Mouse (Mus musculus) lung, postnatal 0 days (tissue): ENCODE results near the gene Chrna1. TPM values are rescaled to one million over a fixed set of nuclear protein-coding genes. Genes with fewer than 3 reads are reported as not detected.

Experiments used
- ATAC-seq: fragments of 200-750 bp; cut with Nextera tagmentation; 2 replicates; pipeline ENCODE4 v1.8.0; 2017; ENCODE audit warnings: moderate library complexity
- DNase-seq: peaks from one replicate; pipeline ENCODE4 v3.0.0-alpha.2; 2016; ENCODE audit warnings: low spot score
- H3K27ac ChIP-seq: fragments of 300-500 bp; sonication (generic); 2 replicates; pipeline ENCODE4 v1.5.1; 2014; ENCODE audit warnings: antibody characterized with exemption, mild to moderate bottlenecking, low read length, mixed read lengths
- H3K27me3 ChIP-seq: fragments of 300-500 bp; sonication (generic); replicated peaks from 2 replicates; pipeline ENCODE4 v1.6.1; 2014; ENCODE audit warnings: low read length, mixed read lengths; ENCODE audit not compliant: insufficient read depth
- H3K36me3 ChIP-seq: fragments of 300-500 bp; sonication (generic); 2 replicates; pipeline ENCODE4 v1.6.1; 2014; ENCODE audit warnings: low read length, mixed read lengths; ENCODE audit not compliant: insufficient read depth
- H3K4me1 ChIP-seq: fragments of 300-500 bp; sonication (generic); 2 replicates; pipeline ENCODE4 v1.6.1; 2014; ENCODE audit warnings: antibody characterized with exemption, low read depth, low read length, mixed read lengths; ENCODE audit not compliant: insufficient read depth
- H3K4me2 ChIP-seq: fragments of 300-500 bp; sonication (generic); replicated peaks from 2 replicates; pipeline ENCODE4 v1.6.1; 2014; ENCODE audit warnings: low read depth, mild to moderate bottlenecking, low read length, moderate library complexity, mixed read lengths
- H3K4me3 ChIP-seq: fragments of 300-500 bp; sonication (generic); 2 replicates; pipeline ENCODE4 v1.5.1; 2014; ENCODE audit warnings: low read depth, low read length
- H3K9ac ChIP-seq: fragments of 300-500 bp; sonication (generic); replicated peaks from 2 replicates; pipeline ENCODE4 v1.6.1; 2014; ENCODE audit warnings: low read depth, mild to moderate bottlenecking
- H3K9me3 ChIP-seq: fragments of 300-500 bp; sonication (generic); 2 replicates; pipeline ENCODE4 v1.6.1; 2016; ENCODE audit warnings: low read length, mixed read lengths
- CTCF ChIP-seq: IDR thresholded peaks from 2 replicates; pipeline ENCODE4 v1.5.1; 2016; ENCODE audit warnings: antibody characterized with exemption, mild to moderate bottlenecking
- EP300 ChIP-seq: IDR thresholded peaks from 2 replicates; pipeline ENCODE4 v1.6.1; 2016; ENCODE audit warnings: antibody characterized with exemption, mild to moderate bottlenecking, control low read depth
- WGBS: fragments of 180-500 bp; shearing (Covaris S2); extraction: QIAGEN DNeasy Blood & Tissue Kit; methylation state at CpG from one replicate; pipeline ENCODE4 v1.1.7; 2014; 5-methylcytosine and 5-hydroxymethylcytosine counted together
- polyA plus RNA-seq: library from polyadenylated mRNA; unstranded; fragments of >200 nt; fragmentation: Nextera tagmentation; extraction: Ambion mirVana; gene quantifications from 2 replicates; pipeline ENCODE4 v1.2.1, GENCODE M21; 2015

Chrna1 gene
- polyA plus RNA-seq, 1 experiment from 2014 or later = 0.12 TPM

GRCm38 (mm10) chr2:73612367-73612914 lies 32.3 kb upstream of the Chrna1 start:
- H3K27ac ChIP-seq = no peak overlapping the region
- no peak for TF ChIP-seq EP300
- no peak for TF ChIP-seq CTCF
- H3K4me2 ChIP-seq = no peak overlapping the region
- ATAC-seq = no peak
- no peaks in the 10 kb centered on the region for H3K27me3 ChIP-seq
- H3K9ac ChIP-seq = no peak overlapping the region
- 87% methylated on average over 6 of the region's 6 CpGs for WGBS
- no peaks in the 10 kb centered on the region for H3K36me3 ChIP-seq
- H3K4me3 ChIP-seq = no peak overlapping the region
- H3K4me1 ChIP-seq = 0 out of 2 replicates have a peak, but pooled peaks cover 5% of the 10 kb centered on the region
- DNase-seq = no peak
- no peaks in the 10 kb centered on the region for H3K9me3 ChIP-seq

GRCm38 (mm10) chr2:73611798-73612197 lies 31.7 kb upstream of the Chrna1 start:
- Histone ChIP-seq H3K4me1 (0 out of 2 replicates have a peak, but pooled peaks cover 5% of the 10 kb centered on the region), H3K27me3 (no peaks in the 10 kb centered on the region), H3K9me3 (no peaks in the 10 kb centered on the region), H3K36me3 (no peaks in the 10 kb centered on the region), H3K27ac (no peak overlapping the region), H3K9ac (no peak overlapping the region), H3K4me2 (no peak overlapping the region), H3K4me3 (no peak overlapping the region)
- 77% methylated on average over 6 of the region's 6 CpGs for WGBS
- no peak for DNase-seq
- no peak for ATAC-seq
- TF ChIP-seq EP300 (no peak), CTCF (no peak)

GRCm38 (mm10) chr2:73609724-73610210 lies 29.6 kb upstream of the Chrna1 start:
- no peak for TF ChIP-seq CTCF
- H3K4me1 ChIP-seq = 0 out of 2 replicates have a peak, but pooled peaks cover 5% of the 10 kb centered on the region
- no peak overlapping the region for H3K4me3 ChIP-seq
- H3K36me3 ChIP-seq = no peaks in the 10 kb centered on the region
- H3K4me2 ChIP-seq = no peak overlapping the region
- DNase-seq = peak; percentile 19
- no peaks in the 10 kb centered on the region for H3K9me3 ChIP-seq
- 80% methylated on average over 3 of the region's 3 CpGs for WGBS
- H3K27ac ChIP-seq = no peak overlapping the region
- H3K9ac ChIP-seq = no peak overlapping the region
- no peaks in the 10 kb centered on the region for H3K27me3 ChIP-seq
- ATAC-seq = no peak

GRCm38 (mm10) chr2:73609067-73609723 lies 29.1 kb upstream of the Chrna1 start:
- DNase-seq = peak; percentile 75
- TF ChIP-seq CTCF = no peak
- no peaks in the 10 kb centered on the region for H3K9me3 ChIP-seq
- H3K27ac ChIP-seq = no peak overlapping the region
- no peaks in the 10 kb centered on the region for H3K36me3 ChIP-seq
- no peak overlapping the region for H3K4me3 ChIP-seq
- H3K9ac ChIP-seq = no peak overlapping the region
- 53% methylated on average over 5 of the region's 5 CpGs for WGBS
- ATAC-seq = peak; percentile 83
- H3K4me2 ChIP-seq = no peak overlapping the region
- H3K4me1 ChIP-seq = 0 out of 2 replicates have a peak, but pooled peaks cover 5% of the 10 kb centered on the region
- H3K27me3 ChIP-seq = no peaks in the 10 kb centered on the region

- H3K36me3 ChIP-seq = no peaks in the 10 kb centered on the region
- DNase-seq (peak; percentile 31), ATAC-seq (peak; percentile 44)
- H3K27ac ChIP-seq = no peak overlapping the region
- no peaks in the 10 kb centered on the region for H3K9me3 ChIP-seq
- 56% methylated on average over 6 of the region's 6 CpGs for WGBS
- 0 out of 2 replicates have a peak, but pooled peaks cover 5% of the 10 kb centered on the region for H3K4me1 ChIP-seq
- no peaks in the 10 kb centered on the region for H3K27me3 ChIP-seq
- no peak for TF ChIP-seq EP300
- no peak for TF ChIP-seq CTCF
- no peak overlapping the region for H3K9ac ChIP-seq
- H3K4me2 ChIP-seq = no peak overlapping the region
- no peak overlapping the region for H3K4me3 ChIP-seq
Measured at GRCm38 (mm10) chr2:73608391-73608790, 28.3 kb upstream of the Chrna1 start.

GRCm38 (mm10) chr2:73607609-73608008 lies 27.5 kb upstream of the Chrna1 start:
- no peak overlapping the region for H3K4me3 ChIP-seq
- H3K27ac ChIP-seq = no peak overlapping the region
- no peak for DNase-seq
- H3K4me2 ChIP-seq = no peak overlapping the region
- H3K27me3 ChIP-seq = no peaks in the 10 kb centered on the region
- no peaks in the 10 kb centered on the region for H3K9me3 ChIP-seq
- no peaks in the 10 kb centered on the region for H3K36me3 ChIP-seq
- WGBS = 42% methylated on average over 4 of the region's 4 CpGs
- ATAC-seq = no peak
- H3K9ac ChIP-seq = no peak overlapping the region
- H3K4me1 ChIP-seq = 0 out of 2 replicates have a peak, but pooled peaks cover 5% of the 10 kb centered on the region
- TF ChIP-seq CTCF = no peak
- TF ChIP-seq EP300 = no peak
